Mouse (Mus musculus): Measurements from ENCODE around the gene Rnls.

DNA sequence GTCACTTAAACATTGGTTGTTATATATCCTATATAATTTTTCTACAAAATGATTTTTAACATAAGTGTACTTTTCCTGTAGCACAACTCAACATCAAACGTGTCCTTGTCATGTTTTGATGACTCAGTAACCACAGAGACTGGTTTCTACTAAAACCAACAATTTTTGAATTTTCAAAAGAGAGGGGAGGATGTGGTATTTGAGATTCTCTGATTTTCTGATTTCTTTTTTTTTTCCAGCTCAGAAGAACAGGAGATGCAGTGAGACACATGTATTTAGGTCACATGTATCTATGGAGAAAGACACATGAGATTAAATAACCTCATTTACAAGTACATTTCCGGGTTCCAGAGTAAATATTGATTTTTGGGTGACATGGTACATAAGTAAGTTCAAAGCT is 37.4 kb upstream of the Rnls start:
- TF ChIP-seq CTCF (IDR thresholded peaks at IDR 0.05; ENCODE audit: borderline replicate concordance, control insufficient read depth, extremely low read depth, insufficient read depth, low read length, poor library complexity) (no peak), POLR2A (IDR thresholded peaks at IDR 0.05; ENCODE audit: control insufficient read depth, extremely low read depth, insufficient read depth, low read length, poor library complexity) (no peak)
